Mouse (Mus musculus) heart, embryonic 12.5 days (tissue): Measurements from ENCODE around the gene Slc46a3. TPM values are rescaled to one million over a fixed set of nuclear protein-coding genes. Genes with fewer than 3 reads are reported as not detected.

Experiments
- ATAC-seq: fragments of 200-750 bp; cut with Nextera tagmentation; 2 replicates; pipeline ENCODE4 v1.8.0; 2017; ENCODE audit warnings: moderate TSS enrichment, moderate library complexity; ENCODE audit not compliant: insufficient number of reproducible peaks, low FRiP score
- H3K27ac ChIP-seq: fragments of 300-500 bp; sonication (generic); 2 replicates; pipeline ENCODE4 v1.5.1; 2016; ENCODE audit warnings: mild to moderate bottlenecking, moderate library complexity; ENCODE audit not compliant: poor library complexity, severe bottlenecking
- H3K27me3 ChIP-seq: fragments of 300-500 bp; sonication (generic); replicated peaks from 2 replicates; pipeline ENCODE4 v1.6.1; 2016; ENCODE audit warnings: mild to moderate bottlenecking, moderate library complexity
- H3K36me3 ChIP-seq: fragments of 300-500 bp; sonication (generic); 2 replicates; pipeline ENCODE4 v1.6.1; 2016; ENCODE audit warnings: mild to moderate bottlenecking, moderate library complexity
- H3K4me1 ChIP-seq: fragments of 300-500 bp; sonication (generic); replicated peaks from 2 replicates; pipeline ENCODE4 v1.6.1; 2016; ENCODE audit warnings: mild to moderate bottlenecking
- H3K4me2 ChIP-seq: fragments of 300-500 bp; sonication (generic); 2 replicates; pipeline ENCODE4 v1.6.1; 2016; ENCODE audit warnings: mild to moderate bottlenecking, moderate library complexity
- H3K4me3 ChIP-seq: fragments of 300-500 bp; sonication (generic); 2 replicates; pipeline ENCODE4 v1.5.1; 2016; ENCODE audit warnings: mild to moderate bottlenecking
- H3K9ac ChIP-seq: fragments of 300-500 bp; sonication (generic); 2 replicates; pipeline ENCODE4 v1.6.1; 2016; ENCODE audit warnings: mild to moderate bottlenecking, moderate library complexity
- H3K9me3 ChIP-seq: fragments of 300-500 bp; sonication (generic); replicated peaks from 2 replicates; pipeline ENCODE4 v1.6.1; 2016; ENCODE audit warnings: mild to moderate bottlenecking, moderate library complexity
- WGBS: fragments of 180-500 bp; shearing (Covaris S2); methylation state at CpG from one replicate; pipeline ENCODE4 v1.1.7; 2016; 5-methylcytosine and 5-hydroxymethylcytosine counted together
- polyA plus RNA-seq: library from polyadenylated mRNA; unstranded; fragments of >200 nt; fragmentation: Nextera tagmentation; extraction: Ambion mirVana; gene quantifications from 2 replicates; pipeline ENCODE4 v1.2.1, GENCODE M21; 2016

The Slc46a3 gene
- polyA plus RNA-seq, 1 experiment from 2014 or later, result 2.8 TPM

GRCm38 (mm10) chr5:147893766-147894454 lies 705 bp downstream of the Slc46a3 start:
- Histone ChIP-seq H3K4me2 (peak overlapping the region; percentile 91), H3K9ac (peak overlapping the region; percentile 70), H3K27ac (peak overlapping the region; percentile 27; the same call in 1 of the 2 replicates), H3K9me3 (no peaks in the 10 kb centered on the region), H3K4me3 (peak overlapping the region; percentile 66), H3K27me3 (no peaks in the 10 kb centered on the region), H3K4me1 (peaks cover 23% of the 10 kb centered on the region), H3K36me3 (no peaks in the 10 kb centered on the region)
- no peak for ATAC-seq
- 1% methylated on average over 25 of the region's 25 CpGs for WGBS

DNA sequence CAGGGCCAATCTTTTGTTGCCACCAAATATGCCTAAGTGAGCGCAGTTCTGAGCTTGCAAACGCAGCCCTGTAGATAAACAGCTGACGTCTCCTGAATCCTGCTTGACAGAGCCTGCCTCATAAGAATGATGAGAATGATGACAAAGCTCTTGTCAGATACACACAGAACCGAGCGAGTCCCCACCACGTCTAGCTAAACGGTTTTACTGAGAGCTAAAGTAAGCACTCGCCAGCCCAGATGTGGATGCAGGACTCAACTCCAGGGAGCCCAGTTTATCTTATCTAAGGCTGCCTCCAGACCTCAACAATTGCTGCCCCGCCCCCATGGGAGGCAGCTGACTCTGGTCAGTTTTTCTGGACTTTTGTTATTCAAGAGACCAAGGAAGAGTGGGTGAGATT lies 1.5 kb downstream of the Slc46a3 start:
- H3K27me3 ChIP-seq, result no peaks in the 10 kb centered on the region
- peak; percentile 49 for ATAC-seq
- no peak overlapping the region for H3K9ac ChIP-seq
- 3% methylated on average over 9 of the region's 9 CpGs for WGBS
- H3K27ac ChIP-seq, result peak overlapping the region; percentile 48; the same call in 1 of the 2 replicates
- no peaks in the 10 kb centered on the region for H3K9me3 ChIP-seq
- peak overlapping the region; percentile 91 for H3K4me2 ChIP-seq
- H3K36me3 ChIP-seq, result no peaks in the 10 kb centered on the region
- H3K4me3 ChIP-seq, result peak overlapping the region; percentile 66
- H3K4me1 ChIP-seq, result peaks cover 27% of the 10 kb centered on the region

DNA sequence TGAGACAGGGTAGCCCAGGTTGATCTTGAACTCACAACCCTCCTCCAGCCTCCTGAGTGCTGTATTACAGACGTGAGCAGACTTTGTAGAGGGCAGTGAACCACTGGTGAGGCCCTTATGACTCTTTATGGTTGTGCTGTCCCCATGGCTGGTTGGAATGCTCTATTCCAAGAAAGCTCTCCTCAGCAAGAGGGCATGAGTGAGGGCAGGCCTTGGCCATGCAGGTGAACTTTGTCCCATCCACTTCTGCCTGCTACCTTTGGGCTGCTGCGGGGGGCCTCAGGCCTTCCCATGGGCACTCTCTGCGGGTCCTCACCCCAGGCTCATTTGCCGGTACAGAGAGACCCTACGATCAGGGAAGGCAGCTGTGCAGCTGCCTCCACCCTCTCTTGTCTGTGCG lies 1.9 kb downstream of the Slc46a3 start:
- Histone ChIP-seq H3K4me3 (peak overlapping the region; percentile 66; the same call in 1 of the 2 replicates), H3K27ac (peak overlapping the region; percentile 48; the same call in 1 of the 2 replicates), H3K9me3 (no peaks in the 10 kb centered on the region), H3K4me2 (peak overlapping the region; percentile 91), H3K9ac (no peak overlapping the region), H3K36me3 (no peaks in the 10 kb centered on the region), H3K27me3 (no peaks in the 10 kb centered on the region), H3K4me1 (peaks cover 27% of the 10 kb centered on the region)
- no peak for ATAC-seq
- WGBS, result 23% methylated on average over 6 of the region's 6 CpGs

- Histone ChIP-seq H3K4me2 (no peak overlapping the region), H3K9ac (no peak overlapping the region), H3K36me3 (0 out of 2 replicates have a peak, but pooled peaks cover 5% of the 10 kb centered on the region), H3K27ac (no peak overlapping the region), H3K9me3 (peaks cover 7% of the 10 kb centered on the region), H3K27me3 (no peaks in the 10 kb centered on the region), H3K4me3 (no peak overlapping the region), H3K4me1 (peaks cover 14% of the 10 kb centered on the region)
- peak; percentile 75 for ATAC-seq
- WGBS, result 26% methylated on average over 9 of the region's 12 CpGs
Measured at GRCm38 (mm10) chr5:147888313-147889297, 6.0 kb downstream of the Slc46a3 start.

GRCm38 (mm10) chr5:147883581-147883980 lies 11.0 kb downstream of the Slc46a3 start:
- no peak overlapping the region for H3K4me2 ChIP-seq
- peaks cover 2% of the 10 kb centered on the region; the same call in 1 of the 2 replicates for H3K4me1 ChIP-seq
- no peak overlapping the region for H3K4me3 ChIP-seq
- H3K9ac ChIP-seq, result no peak overlapping the region
- ATAC-seq, result no peak
- no peak overlapping the region for H3K27ac ChIP-seq
- H3K36me3 ChIP-seq, result peaks cover 40% of the 10 kb centered on the region
- no peaks in the 10 kb centered on the region for H3K27me3 ChIP-seq
- WGBS, result 85% methylated on average over 6 of the region's 6 CpGs
- H3K9me3 ChIP-seq, result peaks cover 13% of the 10 kb centered on the region

DNA sequence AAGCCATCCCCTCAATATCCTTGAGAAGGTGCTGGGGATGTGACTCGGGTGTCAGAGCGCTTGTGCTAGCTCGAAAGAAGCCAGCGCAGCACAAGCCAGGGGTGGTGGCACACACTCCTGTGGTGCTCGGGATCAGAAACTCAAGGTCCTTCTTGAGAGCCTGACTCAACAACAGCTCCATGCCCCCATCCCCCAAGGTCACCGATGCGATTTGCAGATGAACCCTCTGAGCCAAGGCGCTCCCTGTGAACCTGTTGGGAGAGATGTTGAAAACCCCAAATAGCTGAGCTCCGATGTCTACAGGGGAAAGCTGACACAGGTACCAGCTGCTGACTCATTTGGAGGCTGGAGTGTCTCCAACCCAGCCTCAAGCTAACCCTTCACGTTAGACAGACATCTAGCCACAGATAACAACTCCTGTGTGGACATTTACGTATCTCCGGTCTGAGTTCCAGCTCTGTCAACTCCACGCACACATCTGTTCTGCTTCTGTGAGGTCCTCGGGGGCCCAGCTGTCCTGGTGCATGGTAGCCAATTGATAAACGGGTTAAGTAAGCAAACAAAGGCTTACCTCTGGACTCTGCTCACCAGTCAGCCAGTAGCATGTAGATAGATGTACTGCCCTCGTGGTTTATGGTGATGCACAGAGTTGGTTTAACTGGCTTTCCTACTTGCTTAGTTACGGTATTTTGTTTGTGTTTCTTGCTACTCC lies 14.5 kb downstream of the Slc46a3 start:
- H3K4me2 ChIP-seq, result no peak overlapping the region
- no peaks in the 10 kb centered on the region for H3K27me3 ChIP-seq
- H3K9ac ChIP-seq, result no peak overlapping the region
- WGBS, result 76% methylated on average over 17 of the region's 17 CpGs
- ATAC-seq, result no peak
- peaks cover 5% of the 10 kb centered on the region; the same call in 1 of the 2 replicates for H3K9me3 ChIP-seq
- H3K4me1 ChIP-seq, result no peaks in the 10 kb centered on the region
- peaks cover 68% of the 10 kb centered on the region for H3K36me3 ChIP-seq
- no peak overlapping the region for H3K27ac ChIP-seq
- no peak overlapping the region for H3K4me3 ChIP-seq

- 89% methylated on average over 6 of the region's 6 CpGs for WGBS
- Histone ChIP-seq H3K4me1 (no peaks in the 10 kb centered on the region), H3K27me3 (no peaks in the 10 kb centered on the region), H3K9me3 (peaks cover 5% of the 10 kb centered on the region; the same call in 1 of the 2 replicates), H3K4me3 (no peak overlapping the region), H3K9ac (no peak overlapping the region), H3K4me2 (no peak overlapping the region), H3K36me3 (peaks cover 89% of the 10 kb centered on the region), H3K27ac (no peak overlapping the region)
- no peak for ATAC-seq
Measured at GRCm38 (mm10) chr5:147877520-147877919, 17.1 kb downstream of the Slc46a3 start.

DNA sequence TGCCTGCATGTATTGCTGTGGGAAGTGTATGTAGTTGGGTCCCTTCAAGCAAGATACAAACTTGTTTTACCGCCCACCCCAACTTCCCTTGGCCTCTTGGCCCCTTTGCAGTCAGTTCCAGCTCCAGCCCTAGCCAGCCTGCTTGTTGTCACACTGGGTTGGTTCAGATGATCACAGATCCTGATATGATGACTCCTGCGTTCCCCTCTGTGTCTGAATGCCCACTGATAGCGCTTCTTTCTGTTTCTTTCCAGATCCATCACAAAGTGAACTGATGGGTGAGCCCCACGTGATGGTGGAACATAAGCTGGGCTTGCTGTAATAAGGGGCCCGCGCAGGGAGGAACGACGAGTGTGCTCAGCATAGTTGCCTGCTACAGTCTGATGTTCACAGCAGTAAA lies 19.4 kb downstream of the Slc46a3 start:
- Histone ChIP-seq H3K27me3 (no peaks in the 10 kb centered on the region), H3K9me3 (no peaks in the 10 kb centered on the region), H3K9ac (no peak overlapping the region), H3K27ac (no peak overlapping the region), H3K4me1 (no peaks in the 10 kb centered on the region), H3K4me2 (no peak overlapping the region), H3K36me3 (peaks cover 93% of the 10 kb centered on the region), H3K4me3 (no peak overlapping the region)
- ATAC-seq, result no peak
- 95% methylated on average over 8 of the region's 8 CpGs for WGBS

GRCm38 (mm10) chr5:147874491-147875065 lies 20.0 kb downstream of the Slc46a3 start:
- 89% methylated on average over 18 of the region's 18 CpGs for WGBS
- H3K27ac ChIP-seq, result no peak overlapping the region
- H3K4me2 ChIP-seq, result no peak overlapping the region
- H3K27me3 ChIP-seq, result no peaks in the 10 kb centered on the region
- H3K9ac ChIP-seq, result no peak overlapping the region
- no peak overlapping the region for H3K4me3 ChIP-seq
- no peaks in the 10 kb centered on the region for H3K9me3 ChIP-seq
- H3K36me3 ChIP-seq, result peaks cover 93% of the 10 kb centered on the region
- no peak for ATAC-seq
- no peaks in the 10 kb centered on the region for H3K4me1 ChIP-seq

DNA sequence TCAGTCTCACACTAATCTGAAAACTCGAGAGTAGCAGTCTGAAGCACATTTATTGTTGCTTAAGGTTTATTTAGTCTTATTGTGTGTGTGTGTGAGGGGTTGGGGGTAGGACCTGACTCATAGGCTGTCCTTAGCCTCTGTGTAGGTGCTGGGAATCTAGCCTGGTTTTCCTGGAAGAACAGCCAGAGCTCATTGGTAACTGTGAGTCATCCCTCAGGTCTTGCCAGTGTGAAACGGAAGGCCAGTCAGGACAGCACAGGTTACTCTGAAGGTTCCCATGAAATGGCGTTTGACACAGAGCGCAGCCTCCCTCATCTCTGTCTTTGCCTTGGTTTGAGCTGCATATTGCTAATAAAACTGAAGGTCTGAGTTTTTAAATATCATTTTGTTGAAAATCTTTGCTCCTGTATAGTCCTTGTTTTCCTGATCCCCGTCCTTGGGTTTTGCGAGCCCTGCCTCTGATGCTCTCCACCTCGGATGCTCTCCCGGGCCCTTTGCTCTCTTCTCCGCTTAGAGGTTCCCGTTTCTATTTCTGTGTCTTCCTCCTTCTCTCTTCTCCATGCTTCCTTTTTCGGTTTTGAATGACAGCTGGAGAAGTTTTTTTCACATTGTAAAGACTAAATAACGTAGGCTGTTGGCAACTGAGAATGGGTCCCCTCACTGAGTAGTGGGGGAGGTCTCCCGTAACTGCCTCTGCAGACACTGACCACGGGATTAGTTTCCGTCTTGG lies 23.4 kb downstream of the Slc46a3 start:
- peaks cover 95% of the 10 kb centered on the region for H3K36me3 ChIP-seq
- H3K27me3 ChIP-seq, result no peaks in the 10 kb centered on the region
- no peak overlapping the region for H3K9ac ChIP-seq
- no peaks in the 10 kb centered on the region for H3K9me3 ChIP-seq
- no peak overlapping the region for H3K27ac ChIP-seq
- ATAC-seq, result no peak
- H3K4me3 ChIP-seq, result no peak overlapping the region
- H3K4me1 ChIP-seq, result no peaks in the 10 kb centered on the region
- WGBS, result 88% methylated on average over 15 of the region's 15 CpGs
- no peak overlapping the region for H3K4me2 ChIP-seq
